Mouse (Mus musculus) gastrocnemius, adult 8-10 months (tissue): ENCODE measurements around the gene Crabp1. TPM values are rescaled to one million over a fixed set of nuclear protein-coding genes. Genes with fewer than 3 reads are reported as not detected.

Experiments
- DNase-seq, 2 experiments: peaks; one replicate each; pipeline ENCODE4 v3.0.0; 2022; ENCODE audit warnings: low spot score in 2 of 2
- total RNA-seq, 4 experiments: library from RNA; stranded (reverse); gene quantifications; 2 replicates each; pipeline ENCODE4 v1.2.4; 2022

Crabp1 gene
- total RNA-seq, 4 experiments from 2014 or later: 0.41 to 2.0 (median 0.88) TPM; not detected in 1

- DNase-seq: no peak
Measured at GRCm38 (mm10) chr9:54770140-54770780, 5.7 kb downstream of the Crabp1 start.

GRCm38 (mm10) chr9:54776451-54776982 is 12.0 kb downstream of the Crabp1 start:
- DNase-seq: no peak

- no peak for DNase-seq
Measured at GRCm38 (mm10) chr9:54779280-54779679, 14.7 kb downstream of the Crabp1 start.

- no peak for DNase-seq
Measured at GRCm38 (mm10) chr9:54782504-54782903, 18.0 kb downstream of the Crabp1 start.

GRCm38 (mm10) chr9:54784003-54784402 is 19.5 kb downstream of the Crabp1 start:
- DNase-seq: no peak

- DNase-seq: no peak
Measured at GRCm38 (mm10) chr9:54785215-54785614, 20.7 kb downstream of the Crabp1 start.

- DNase-seq: no peak
Measured at GRCm38 (mm10) chr9:54786083-54786482, 21.5 kb downstream of the Crabp1 start.

GRCm38 (mm10) chr9:54787760-54788159 is 23.2 kb downstream of the Crabp1 start:
- no peak for DNase-seq

- DNase-seq: no peak
Measured at GRCm38 (mm10) chr9:54790271-54790670, 25.7 kb downstream of the Crabp1 start.

- DNase-seq: no peak
Measured at GRCm38 (mm10) chr9:54801460-54801961, 37.0 kb downstream of the Crabp1 start.

- DNase-seq: no peak
Measured at GRCm38 (mm10) chr9:54802749-54803679, 38.5 kb downstream of the Crabp1 start.

- no peak for DNase-seq
Measured at GRCm38 (mm10) chr9:54804351-54804750, 39.8 kb downstream of the Crabp1 start.

- no peak for DNase-seq
Measured at GRCm38 (mm10) chr9:54807761-54808160, 43.2 kb downstream of the Crabp1 start.

GRCm38 (mm10) chr9:54809953-54810352 is 45.4 kb downstream of the Crabp1 start:
- no peak for DNase-seq

GRCm38 (mm10) chr9:54816508-54817201 is 52.1 kb downstream of the Crabp1 start:
- DNase-seq: no peak

GRCm38 (mm10) chr9:54821442-54822100 is 57.0 kb downstream of the Crabp1 start:
- no peak for DNase-seq

Other genes with a start within 250 kb of the Crabp1 start
- not detected for gene Sh2d7, start 225.8 kb upstream of the Crabp1 start, total RNA-seq
- 100 to 1,000 TPM; 127 to 157 (median 137) TPM for gene Cib2, start 204.5 kb upstream of the Crabp1 start, total RNA-seq
- 100 to 1,000 TPM; 456 to 541 (median 521) TPM for gene Idh3a, start 178.4 kb upstream of the Crabp1 start, total RNA-seq
- under 1 TPM; 0.10 to 0.32 (median 0.24) TPM for gene Acsbg1, start 102.9 kb upstream of the Crabp1 start, total RNA-seq
- 10 to 100 TPM; 49.0 to 56.8 (median 51.9) TPM for gene Dnaja4, start 65.9 kb upstream of the Crabp1 start, total RNA-seq
- 10 to 100 TPM; 15.5 to 20.2 (median 17.1) TPM for gene Wdr61, start 30.2 kb upstream of the Crabp1 start, total RNA-seq
- gene Ireb2, start 99.0 kb downstream of the Crabp1 start, total RNA-seq: 10 to 100 TPM; 17.3 to 18.9 (median 18.5) TPM
- gene Hykk, start 152.5 kb downstream of the Crabp1 start, total RNA-seq: under 1 TPM; 0.53 to 0.73 (median 0.57) TPM
- gene Psma4, start 186.0 kb downstream of the Crabp1 start, total RNA-seq: 100 to 1,000 TPM; 114 to 129 (median 121) TPM
- not detected for gene AY074887, start 186.2 kb downstream of the Crabp1 start, total RNA-seq
- gene Chrna5, start 216.1 kb downstream of the Crabp1 start, total RNA-seq: under 1 TPM in 1 of 4 experiments, not detected in 3; 0.11 TPM